Mouse (Mus musculus) lung, postnatal 0 days (tissue): ENCODE results near the gene Trappc3. TPM values are rescaled to one million over a fixed set of nuclear protein-coding genes. Genes with fewer than 3 reads are reported as not detected.
A peak's percentile ranks its signal among the peaks of the same experiment; 100 is the strongest.

Source experiments
- ATAC-seq: fragments of 200-750 bp; cut with Nextera tagmentation; 2 replicates; pipeline ENCODE4 v1.8.0; 2017; ENCODE audit warnings: moderate library complexity
- DNase-seq: peaks from one replicate; pipeline ENCODE4 v3.0.0-alpha.2; 2016; ENCODE audit warnings: low spot score
- H3K27ac ChIP-seq: fragments of 300-500 bp; sonication (generic); 2 replicates; pipeline ENCODE4 v1.5.1; 2014; ENCODE audit warnings: antibody characterized with exemption, mild to moderate bottlenecking, low read length, mixed read lengths
- H3K27me3 ChIP-seq: fragments of 300-500 bp; sonication (generic); replicated peaks from 2 replicates; pipeline ENCODE4 v1.6.1; 2014; ENCODE audit warnings: low read length, mixed read lengths; ENCODE audit not compliant: insufficient read depth
- H3K36me3 ChIP-seq: fragments of 300-500 bp; sonication (generic); 2 replicates; pipeline ENCODE4 v1.6.1; 2014; ENCODE audit warnings: low read length, mixed read lengths; ENCODE audit not compliant: insufficient read depth
- H3K4me1 ChIP-seq: fragments of 300-500 bp; sonication (generic); 2 replicates; pipeline ENCODE4 v1.6.1; 2014; ENCODE audit warnings: antibody characterized with exemption, low read depth, low read length, mixed read lengths; ENCODE audit not compliant: insufficient read depth
- H3K4me2 ChIP-seq: fragments of 300-500 bp; sonication (generic); replicated peaks from 2 replicates; pipeline ENCODE4 v1.6.1; 2014; ENCODE audit warnings: low read depth, mild to moderate bottlenecking, low read length, moderate library complexity, mixed read lengths
- H3K4me3 ChIP-seq: fragments of 300-500 bp; sonication (generic); 2 replicates; pipeline ENCODE4 v1.5.1; 2014; ENCODE audit warnings: low read depth, low read length
- H3K9ac ChIP-seq: fragments of 300-500 bp; sonication (generic); replicated peaks from 2 replicates; pipeline ENCODE4 v1.6.1; 2014; ENCODE audit warnings: low read depth, mild to moderate bottlenecking
- H3K9me3 ChIP-seq: fragments of 300-500 bp; sonication (generic); 2 replicates; pipeline ENCODE4 v1.6.1; 2016; ENCODE audit warnings: low read length, mixed read lengths
- CTCF ChIP-seq: IDR thresholded peaks from 2 replicates; pipeline ENCODE4 v1.5.1; 2016; ENCODE audit warnings: antibody characterized with exemption, mild to moderate bottlenecking
- EP300 ChIP-seq: IDR thresholded peaks from 2 replicates; pipeline ENCODE4 v1.6.1; 2016; ENCODE audit warnings: antibody characterized with exemption, mild to moderate bottlenecking, control low read depth
- WGBS: fragments of 180-500 bp; shearing (Covaris S2); extraction: QIAGEN DNeasy Blood & Tissue Kit; methylation state at CpG from one replicate; pipeline ENCODE4 v1.1.7; 2014; 5-methylcytosine and 5-hydroxymethylcytosine counted together
- polyA plus RNA-seq: library from polyadenylated mRNA; unstranded; fragments of >200 nt; fragmentation: Nextera tagmentation; extraction: Ambion mirVana; gene quantifications from 2 replicates; pipeline ENCODE4 v1.2.1, GENCODE M21; 2015

Gene Trappc3
- polyA plus RNA-seq, 1 experiment from 2014 or later: 97.9 TPM

- Histone ChIP-seq H3K27me3 (peaks cover 7% of the 10 kb centered on the region; the same call in 1 of the 2 replicates), H3K27ac (no peak overlapping the region), H3K36me3 (no peaks in the 10 kb centered on the region), H3K4me2 (no peak overlapping the region), H3K4me1 (peaks cover 12% of the 10 kb centered on the region), H3K9me3 (no peaks in the 10 kb centered on the region), H3K9ac (no peak overlapping the region), H3K4me3 (no peak overlapping the region)
- ATAC-seq: no peak
- no peak for DNase-seq
- TF ChIP-seq CTCF (no peak), EP300 (no peak)
- 96% methylated on average over 1 of the region's 1 CpGs for WGBS
These were observed 43.3 kb downstream of the Trappc3 start for GRCm38 (mm10) chr4:126305428-126305827.

GRCm38 (mm10) chr4:126306058-126306457 is 43.9 kb downstream of the Trappc3 start:
- no peak overlapping the region for H3K9ac ChIP-seq
- WGBS: 83% methylated on average over 6 of the region's 6 CpGs
- H3K4me1 ChIP-seq: peaks cover 6% of the 10 kb centered on the region
- no peaks in the 10 kb centered on the region for H3K36me3 ChIP-seq
- H3K4me2 ChIP-seq: no peak overlapping the region
- H3K27ac ChIP-seq: no peak overlapping the region
- TF ChIP-seq EP300: no peak
- peak; percentile 13; the same call in 1 of the 2 replicates for TF ChIP-seq CTCF
- H3K9me3 ChIP-seq: no peaks in the 10 kb centered on the region
- no peak overlapping the region for H3K4me3 ChIP-seq
- DNase-seq (no peak), ATAC-seq (no peak)
- peaks cover under 1% of the 10 kb centered on the region; the same call in 1 of the 2 replicates for H3K27me3 ChIP-seq

GRCm38 (mm10) chr4:126306827-126307226 is 44.7 kb downstream of the Trappc3 start:
- no peaks in the 10 kb centered on the region for H3K27me3 ChIP-seq
- H3K9me3 ChIP-seq: no peaks in the 10 kb centered on the region
- no peak overlapping the region for H3K9ac ChIP-seq
- H3K4me3 ChIP-seq: no peak overlapping the region
- H3K36me3 ChIP-seq: no peaks in the 10 kb centered on the region
- no peak overlapping the region for H3K27ac ChIP-seq
- ATAC-seq (no peak), DNase-seq (no peak)
- TF ChIP-seq EP300 (no peak), CTCF (no peak)
- H3K4me1 ChIP-seq: no peaks in the 10 kb centered on the region
- H3K4me2 ChIP-seq: no peak overlapping the region
- 10% methylated on average over 2 of the region's 2 CpGs for WGBS

GRCm38 (mm10) chr4:126309211-126309921 is 47.2 kb downstream of the Trappc3 start:
- no peaks in the 10 kb centered on the region for H3K4me1 ChIP-seq
- H3K4me2 ChIP-seq: peak overlapping the region; percentile 28; the same call in 1 of the 2 replicates
- TF ChIP-seq CTCF: peak; percentile 45; the same call in 1 of the 2 replicates
- TF ChIP-seq EP300: no peak
- H3K9ac ChIP-seq: no peak overlapping the region
- DNase-seq (no peak), ATAC-seq (peak; percentile 54)
- H3K36me3 ChIP-seq: no peaks in the 10 kb centered on the region
- no peaks in the 10 kb centered on the region for H3K9me3 ChIP-seq
- H3K27me3 ChIP-seq: no peaks in the 10 kb centered on the region
- no peak overlapping the region for H3K4me3 ChIP-seq
- 16% methylated on average over 20 of the region's 20 CpGs for WGBS
- no peak overlapping the region for H3K27ac ChIP-seq

GRCm38 (mm10) chr4:126309922-126310309 is 47.8 kb downstream of the Trappc3 start:
- no peaks in the 10 kb centered on the region for H3K4me1 ChIP-seq
- no peaks in the 10 kb centered on the region for H3K9me3 ChIP-seq
- whole genome bisulfite sequencing: under 1% methylated on average over 7 of the region's 7 CpGs
- H3K4me2 ChIP-seq: peak overlapping the region; percentile 28; the same call in 1 of the 2 replicates
- no peak overlapping the region for H3K27ac ChIP-seq
- DNase-seq: peak; percentile 91
- no peak overlapping the region for H3K9ac ChIP-seq
- ATAC-seq: peak; percentile 80
- no peak overlapping the region for H3K4me3 ChIP-seq
- no peaks in the 10 kb centered on the region for H3K27me3 ChIP-seq
- no peaks in the 10 kb centered on the region for H3K36me3 ChIP-seq
- TF ChIP-seq CTCF (peak; percentile 93), EP300 (peak; percentile 14; the same call in 1 of the 2 replicates)

GRCm38 (mm10) chr4:126310344-126310743 is 48.2 kb downstream of the Trappc3 start:
- no peaks in the 10 kb centered on the region for H3K9me3 ChIP-seq
- H3K9ac ChIP-seq: no peak overlapping the region
- H3K27me3 ChIP-seq: no peaks in the 10 kb centered on the region
- no peak overlapping the region for H3K4me2 ChIP-seq
- DNase-seq (no peak), ATAC-seq (no peak)
- TF ChIP-seq EP300: no peak
- TF ChIP-seq CTCF: no peak
- 70% methylated on average over 6 of the region's 7 CpGs for WGBS
- H3K27ac ChIP-seq: no peak overlapping the region
- H3K4me1 ChIP-seq: no peaks in the 10 kb centered on the region
- H3K4me3 ChIP-seq: no peak overlapping the region
- H3K36me3 ChIP-seq: no peaks in the 10 kb centered on the region
